ENCODE assay signal across 11 mouse cellular contexts in genomic region chr15:94089856-94090255, GRCm38 (mm10).
DNase-seq lines count a peak whose midpoint lies in the region; ATAC-seq lines count a peak whose summit lies in the region.
"Had no signal": no experiment of that assay in that cellular context is flagged by ENCODE, and none has a peak within 500 bp of the region (broad histone marks: within the 10 kb centered on the region; RNA-seq: fewer than 3 reads in every experiment).

No protein-coding gene starts in this region.

- peak; percentile 68 for ATAC-seq in inflammation-experienced regulatory T-cells, adult 6 months
- ATAC-seq: forebrain, embryonic 14.5 days had no signal

- DNase-seq in embryo, embryonic 11 days = peak; percentile 10
- DNase-seq in embryo, embryonic 10.5 days (ENCODE audit: low spot score) = no peak
- DNase-seq in testis, postnatal 14 days (ENCODE audit: low spot score) = peak; percentile 6
- DNase-seq in testis, postnatal 10 days (ENCODE audit: low spot score) = no peak
- DNase-seq in thymus, postnatal 4 days = peak; percentile 65
- no peak for DNase-seq in left cerebral cortex, adult 8-10 months (ENCODE audit: low spot score in 2 of 2)
- no peak for DNase-seq in spleen, postnatal 36 days (ENCODE audit: low spot score in 2 of 2)
- DNase-seq: cerebellum, adult 11-12 months; gastrocnemius, adult 2 months had no signal

Comparison
In these comparisons a context has a peak if more than half of its experiments do, and no peak if none do; other contexts are left out.
1. DNase-seq: peak in embryo, embryonic 11 days (single experiment), testis, postnatal 14 days (single experiment) and thymus, postnatal 4 days (single experiment); none in embryo, embryonic 10.5 days (single experiment), testis, postnatal 10 days (single experiment), left cerebral cortex, adult 8-10 months (0 of 2) and spleen, postnatal 36 days (0 of 2).